Mouse (Mus musculus): ENCODE measurements around the gene Gpr6. TPM values are rescaled to one million over a fixed set of nuclear protein-coding genes. Genes with fewer than 3 reads are reported as not detected.

The Gpr6 gene
- polyA plus RNA-seq (2014; fragmentation: Illumina TruSeq; extraction: RNeasy Lipid Tissue Mini Kit (QIAGEN cat#74804); ENCODE audit: low read depth, low replicate concordance) = not detected

DNA sequence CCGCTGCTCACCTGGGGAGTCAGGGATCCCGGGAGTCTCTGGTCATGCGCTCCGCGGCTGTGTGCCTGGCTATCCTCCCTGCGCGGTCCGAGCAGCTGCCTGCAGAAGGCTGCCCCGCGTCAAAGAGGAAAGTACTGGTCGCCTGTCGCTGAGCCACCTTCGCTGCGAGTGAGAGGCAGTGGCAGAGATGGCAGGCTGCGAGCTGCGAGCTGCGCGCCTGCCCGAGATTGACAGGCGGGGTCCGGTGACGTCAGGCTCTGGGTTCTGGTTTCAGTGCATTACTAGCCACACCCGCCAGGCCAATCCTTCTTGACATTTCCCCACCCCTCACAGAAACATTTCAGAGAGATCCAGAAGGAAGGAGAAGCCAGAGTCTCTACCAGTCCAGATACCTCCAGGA, at the start of gene Gpr6:
TSS of gene Gpr6 (minus strand) at position 170 of the 400 bp plus-strand sequence.

Other genes with a start within 250 kb of the Gpr6 start
- 50.6 TPM for gene Cdc40, start 189.0 kb downstream of the Gpr6 start, polyA plus RNA-seq (2014; fragmentation: Illumina TruSeq; extraction: RNeasy Lipid Tissue Mini Kit (QIAGEN cat#74804); ENCODE audit: low read depth, low replicate concordance)
- gene Wasf1, start 188.8 kb downstream of the Gpr6 start, polyA plus RNA-seq (2014; fragmentation: Illumina TruSeq; extraction: RNeasy Lipid Tissue Mini Kit (QIAGEN cat#74804); ENCODE audit: low read depth, low replicate concordance) = 2.9 TPM
- 17.2 TPM for gene Fig4, start 231.0 kb upstream of the Gpr6 start, polyA plus RNA-seq (2014; fragmentation: Illumina TruSeq; extraction: RNeasy Lipid Tissue Mini Kit (QIAGEN cat#74804); ENCODE audit: low read depth, low replicate concordance)
- not detected for gene Ak9, start 231.7 kb upstream of the Gpr6 start, polyA plus RNA-seq (2014; fragmentation: Illumina TruSeq; extraction: RNeasy Lipid Tissue Mini Kit (QIAGEN cat#74804); ENCODE audit: low read depth, low replicate concordance)

Data from sigmoid colon, adult 10 weeks (tissue).